Mouse (Mus musculus) lung, embryonic 14.5 days (tissue): ENCODE results near the gene 1700123L14Rik. TPM values are rescaled to one million over a fixed set of nuclear protein-coding genes. Genes with fewer than 3 reads are reported as not detected.
"Not testable (repeated sequence)": the region's sequence is repeated elsewhere in the genome, so short reads cannot be mapped to it uniquely, and the experiment has no call there.

ENCODE experiments used
- ATAC-seq: fragments of 200-750 bp; cut with Nextera tagmentation; 2 replicates; pipeline ENCODE4 v1.8.0; 2017; ENCODE audit warnings: mild to moderate bottlenecking, moderate TSS enrichment, moderate library complexity; ENCODE audit not compliant: insufficient read depth
- DNase-seq: peaks from one replicate; pipeline ENCODE4 v3.0.0-alpha.2; 2015
- H3K27ac ChIP-seq: fragments of 300-500 bp; sonication (generic); 2 replicates; pipeline ENCODE4 v1.5.1; 2014; ENCODE audit warnings: low read depth, mild to moderate bottlenecking, moderate library complexity
- H3K27me3 ChIP-seq: fragments of 300-500 bp; sonication (generic); 2 replicates; pipeline ENCODE4 v1.6.1; 2014; ENCODE audit warnings: low read length, control low read depth; ENCODE audit not compliant: insufficient read depth
- H3K36me3 ChIP-seq: fragments of 300-500 bp; sonication (generic); 2 replicates; pipeline ENCODE4 v1.6.1; 2014; ENCODE audit warnings: control low read depth; ENCODE audit not compliant: insufficient read depth
- H3K4me1 ChIP-seq: fragments of 300-500 bp; sonication (generic); 2 replicates; pipeline ENCODE4 v1.6.1; 2014; ENCODE audit warnings: antibody characterized with exemption, control low read depth; ENCODE audit not compliant: insufficient read depth
- H3K4me2 ChIP-seq: fragments of 300-500 bp; sonication (generic); 2 replicates; pipeline ENCODE4 v1.6.1; 2014; ENCODE audit warnings: mild to moderate bottlenecking
- H3K4me3 ChIP-seq: fragments of 300-500 bp; sonication (generic); 2 replicates; pipeline ENCODE4 v1.5.1; 2014; ENCODE audit warnings: low read depth, low read length
- H3K9ac ChIP-seq: fragments of 300-500 bp; sonication (generic); 2 replicates; pipeline ENCODE4 v1.6.1; 2014
- H3K9me3 ChIP-seq: fragments of 300-500 bp; sonication (generic); 2 replicates; pipeline ENCODE4 v1.6.1; 2016; ENCODE audit warnings: low read depth, low read length, control low read depth
- CTCF ChIP-seq: IDR thresholded peaks from 2 replicates; pipeline ENCODE4 v1.5.1; 2016; ENCODE audit warnings: antibody characterized with exemption, low read depth
- WGBS: fragments of 180-500 bp; shearing (Covaris S2); extraction: QIAGEN DNeasy Blood & Tissue Kit; methylation state at CpG from one replicate; pipeline ENCODE4 v1.1.7; 2014; 5-methylcytosine and 5-hydroxymethylcytosine counted together
- polyA plus RNA-seq: library from polyadenylated mRNA; unstranded; fragments of >200 nt; fragmentation: Nextera tagmentation; extraction: Ambion mirVana; gene quantifications from 2 replicates; pipeline ENCODE4 v1.2.1, GENCODE M21; 2014

Gene 1700123L14Rik
- not detected in 2 replicates for polyA plus RNA-seq

DNA sequence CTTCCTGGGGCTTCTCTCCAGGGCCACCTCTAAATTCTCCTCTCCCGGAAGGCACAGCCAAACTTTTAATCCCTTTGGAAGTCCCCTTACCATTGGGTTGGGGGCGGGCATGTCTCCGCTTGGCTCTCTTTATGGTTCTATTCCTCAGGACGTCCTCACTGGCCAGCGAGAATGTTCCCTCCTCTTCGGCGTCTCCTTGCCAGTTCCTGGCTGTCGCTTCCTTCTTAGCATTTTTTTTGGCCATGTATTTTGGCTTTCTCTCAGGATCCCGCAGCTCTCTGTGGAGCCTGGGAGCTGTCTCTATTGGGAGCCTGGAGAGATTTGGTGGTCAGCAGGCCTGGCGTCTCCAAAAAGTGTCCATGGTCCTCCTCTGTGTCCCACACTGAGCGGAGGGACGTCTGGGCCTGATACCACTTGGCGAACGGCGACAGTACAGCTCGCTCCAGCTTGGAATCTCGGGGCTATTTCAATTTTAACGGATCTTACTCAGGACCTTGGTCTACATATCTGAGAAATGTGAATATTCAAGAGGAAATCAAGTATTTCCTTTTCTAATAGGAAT, at the start of gene 1700123L14Rik:
TSS of gene 1700123L14Rik (minus strand) at position 426 of the 562 bp plus-strand sequence.
- TF ChIP-seq CTCF = no peak
- ATAC-seq (no peak), DNase-seq (no peak)
- H3K9me3 ChIP-seq = no peaks in the 10 kb centered on the region
- H3K9ac ChIP-seq = no peak within 1 kb of the TSS
- no peaks in the 10 kb centered on the region for H3K36me3 ChIP-seq
- H3K27me3 ChIP-seq = no peaks in the 10 kb centered on the region
- H3K4me1 ChIP-seq = no peaks in the 10 kb centered on the region
- H3K4me2 ChIP-seq = no peak within 1 kb of the TSS
- no peak within 1 kb of the TSS for H3K27ac ChIP-seq
- H3K4me3 ChIP-seq = no peak within 1 kb of the TSS
- 84% methylated on average over 18 of the region's 18 CpGs for WGBS

- no peaks in the 10 kb centered on the region for H3K36me3 ChIP-seq
- TF ChIP-seq CTCF = no peak
- no peak overlapping the region for H3K4me2 ChIP-seq
- no peak overlapping the region for H3K4me3 ChIP-seq
- H3K27me3 ChIP-seq = no peaks in the 10 kb centered on the region
- H3K9ac ChIP-seq = no peak overlapping the region
- H3K9me3 ChIP-seq = no peaks in the 10 kb centered on the region
- DNase-seq (no peak), ATAC-seq (no peak)
- H3K4me1 ChIP-seq = no peaks in the 10 kb centered on the region
- no peak overlapping the region for H3K27ac ChIP-seq
- WGBS = 91% methylated on average over 2 of the region's 2 CpGs
Observed at GRCm38 (mm10) chr6:96205395-96205794, 39.4 kb upstream of the 1700123L14Rik start.

DNA sequence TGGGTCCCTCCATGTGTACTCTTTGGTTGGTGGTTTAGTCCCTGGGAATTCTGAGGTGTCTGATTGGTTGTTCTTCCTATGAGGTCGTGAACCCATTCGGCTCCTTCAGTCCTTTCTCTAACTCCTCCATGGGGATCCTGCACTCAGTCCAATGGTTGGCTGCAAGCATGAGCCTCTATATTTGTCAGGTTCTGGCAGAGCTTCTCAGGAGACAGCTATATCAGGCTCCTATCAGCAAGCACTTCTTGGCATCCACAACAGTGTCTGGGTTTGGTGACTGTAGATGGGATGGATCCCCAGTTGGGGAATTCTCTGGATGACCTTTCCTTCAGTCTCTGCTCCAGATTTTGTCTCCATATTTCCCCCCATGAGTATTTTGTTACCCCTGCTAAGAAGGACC, 32.9 kb upstream of the 1700123L14Rik start:
- H3K27ac ChIP-seq, ATAC-seq, H3K4me2 ChIP-seq, H3K4me1 ChIP-seq, H3K4me3 ChIP-seq, H3K27me3 ChIP-seq, H3K9me3 ChIP-seq, H3K9ac ChIP-seq, DNase-seq, H3K36me3 ChIP-seq: not testable (repeated sequence)
- WGBS = 80% methylated on average over 2 of the region's 2 CpGs

GRCm38 (mm10) chr6:96186517-96186916, 20.5 kb upstream of the 1700123L14Rik start:
- no peaks in the 10 kb centered on the region for H3K36me3 ChIP-seq
- TF ChIP-seq CTCF = no peak
- DNase-seq = no peak
- H3K4me3 ChIP-seq = no peak overlapping the region
- no peak overlapping the region for H3K27ac ChIP-seq
- no peak overlapping the region for H3K9ac ChIP-seq
- no peaks in the 10 kb centered on the region for H3K4me1 ChIP-seq
- WGBS = 71% methylated on average over 2 of the region's 2 CpGs
- H3K4me2 ChIP-seq = no peak overlapping the region
- no peaks in the 10 kb centered on the region for H3K27me3 ChIP-seq
- no peak for ATAC-seq
- H3K9me3 ChIP-seq = no peaks in the 10 kb centered on the region

DNA sequence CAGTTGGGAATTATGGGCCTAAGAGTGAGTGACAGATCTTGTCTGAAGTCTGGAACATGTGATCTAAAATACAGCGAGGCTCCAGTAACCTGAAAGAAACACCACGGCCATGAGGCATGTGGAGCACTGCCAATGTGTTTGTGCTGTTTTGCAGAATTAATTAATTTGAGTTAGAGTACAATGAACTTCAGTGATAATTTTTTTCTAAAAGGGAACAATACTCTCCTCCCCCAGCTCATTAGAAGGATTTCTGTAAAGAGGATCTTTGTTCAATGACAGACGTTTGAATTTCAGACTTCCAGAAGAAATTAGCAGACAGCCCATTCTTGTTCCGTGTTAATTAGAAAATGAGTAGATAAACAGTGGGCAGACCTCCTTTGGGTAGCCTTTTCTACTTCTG, 17.3 kb upstream of the 1700123L14Rik start:
- Histone ChIP-seq H3K9ac (no peak overlapping the region), H3K9me3 (no peaks in the 10 kb centered on the region), H3K4me3 (no peak overlapping the region), H3K27ac (no peak overlapping the region), H3K4me1 (no peaks in the 10 kb centered on the region), H3K36me3 (no peaks in the 10 kb centered on the region), H3K27me3 (no peaks in the 10 kb centered on the region), H3K4me2 (no peak overlapping the region)
- DNase-seq (no peak), ATAC-seq (no peak)
- no peak for TF ChIP-seq CTCF
- WGBS = 71% methylated on average over 4 of the region's 4 CpGs

DNA sequence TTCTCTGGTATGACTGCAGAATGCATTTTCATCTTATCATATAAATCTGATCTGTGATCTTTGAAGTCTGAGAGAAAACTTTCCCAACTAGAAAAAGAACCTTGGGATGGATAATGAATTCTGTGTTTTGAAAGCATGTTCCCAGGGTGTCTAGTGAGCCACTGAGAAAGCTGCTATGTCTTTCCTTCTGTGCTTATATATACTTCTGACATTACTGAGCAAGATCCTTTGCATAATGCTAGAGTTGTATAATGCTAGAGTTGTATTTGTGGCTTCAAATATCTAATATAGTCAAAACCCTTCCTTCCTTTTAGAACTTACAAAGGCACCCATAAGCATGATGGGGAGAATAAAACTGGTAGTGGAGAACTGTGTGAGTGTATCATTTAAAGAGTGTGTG, 12.5 kb upstream of the 1700123L14Rik start:
- Histone ChIP-seq H3K27me3 (no peaks in the 10 kb centered on the region), H3K4me2 (no peak overlapping the region), H3K36me3 (no peaks in the 10 kb centered on the region), H3K4me1 (no peaks in the 10 kb centered on the region), H3K27ac (no peak overlapping the region), H3K9me3 (no peaks in the 10 kb centered on the region), H3K9ac (no peak overlapping the region), H3K4me3 (no peak overlapping the region)
- TF ChIP-seq CTCF = no peak
- ATAC-seq (no peak), DNase-seq (no peak)

DNA sequence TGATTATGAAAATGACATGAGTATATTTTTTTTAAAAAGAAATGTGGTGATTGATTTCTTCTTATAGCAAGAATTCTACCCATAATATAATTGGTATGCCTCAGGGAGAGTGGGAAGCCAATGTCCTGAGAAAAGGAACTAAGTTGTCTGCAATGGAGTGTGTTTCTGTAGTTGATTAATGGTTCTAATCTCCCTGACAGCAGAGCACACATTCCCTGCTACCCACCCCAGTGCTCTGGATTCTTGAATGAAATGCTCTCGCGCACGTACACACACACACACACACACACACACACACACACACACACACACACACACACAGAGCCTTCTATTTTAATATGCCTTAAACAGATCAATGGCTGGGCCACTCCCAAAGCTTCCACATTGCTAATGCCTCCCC, 7.6 kb upstream of the 1700123L14Rik start:
- no peak for ATAC-seq
- no peaks in the 10 kb centered on the region for H3K27me3 ChIP-seq

GRCm38 (mm10) chr6:96167031-96167430, 988 bp upstream of the 1700123L14Rik start:
- Histone ChIP-seq H3K9me3 (no peaks in the 10 kb centered on the region), H3K9ac (no peak overlapping the region), H3K4me2 (no peak overlapping the region), H3K36me3 (no peaks in the 10 kb centered on the region), H3K4me1 (no peaks in the 10 kb centered on the region), H3K27ac (no peak overlapping the region), H3K4me3 (no peak overlapping the region), H3K27me3 (no peaks in the 10 kb centered on the region)
- no peak for ATAC-seq
- DNase-seq = no peak
- no peak for TF ChIP-seq CTCF

More for the DNA sequence above, 7.6 kb upstream of the 1700123L14Rik start:
- no peaks in the 10 kb centered on the region for H3K4me1 ChIP-seq
- WGBS = 49% methylated on average over 3 of the region's 3 CpGs
- H3K4me3 ChIP-seq = no peak overlapping the region
- DNase-seq = no peak
- no peak for TF ChIP-seq CTCF
- no peak overlapping the region for H3K9ac ChIP-seq
- no peaks in the 10 kb centered on the region for H3K9me3 ChIP-seq
- H3K36me3 ChIP-seq = no peaks in the 10 kb centered on the region
- H3K27ac ChIP-seq = no peak overlapping the region
- no peak overlapping the region for H3K4me2 ChIP-seq
